Mouse (Mus musculus) testis, postnatal 14 days (tissue): ENCODE measurements around the gene Nkapd1.
"Not testable (repeated sequence)": the region's sequence is repeated elsewhere in the genome, so short reads cannot be mapped to it uniquely, and the experiment has no call there.

ENCODE experiments used
- DNase-seq: peaks from one replicate; pipeline ENCODE4 v3.0.0; 2021; ENCODE audit warnings: low spot score

The Nkapd1 gene

DNA sequence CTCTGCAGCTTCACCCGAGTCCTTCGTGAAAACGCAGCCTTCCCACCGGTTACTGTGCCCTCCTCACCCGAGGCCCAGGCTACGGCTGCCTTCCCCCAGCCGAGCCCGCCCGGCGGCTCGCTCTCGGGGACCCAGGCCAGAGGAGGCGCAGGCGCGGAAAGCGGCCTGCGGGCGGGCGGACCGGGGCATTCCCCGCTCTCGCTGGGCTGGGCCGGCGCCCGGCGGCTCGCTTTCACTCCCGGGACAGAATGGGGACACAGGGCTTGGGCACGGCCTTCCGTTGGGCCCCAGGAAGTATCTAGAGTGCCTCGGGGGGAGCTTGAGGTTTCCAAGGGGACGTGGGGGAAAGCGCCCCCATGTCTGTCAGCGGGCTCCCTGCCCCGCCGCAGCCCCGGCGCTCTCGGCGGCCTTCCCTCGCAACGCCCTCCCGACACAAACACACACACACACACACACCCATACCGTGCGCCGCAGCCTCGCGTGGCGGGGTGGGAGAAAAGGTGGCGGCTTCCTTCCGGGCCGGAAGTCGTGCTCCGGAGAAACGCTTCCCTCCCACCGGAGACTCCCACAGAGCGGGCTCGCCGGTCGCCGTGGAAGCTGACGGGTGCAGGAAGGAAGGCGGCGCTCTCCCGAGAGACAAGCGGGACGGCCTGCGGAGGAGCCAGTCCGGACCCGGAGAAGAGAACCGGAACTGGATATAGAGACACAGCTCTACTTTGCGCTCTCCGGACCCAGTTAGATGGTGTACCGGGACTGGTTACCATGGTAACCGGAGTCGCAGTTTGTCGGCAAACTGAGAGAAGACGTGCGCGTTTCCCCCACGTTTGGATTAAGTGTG lies at the start of gene Nkapd1, which contains the start of gene Pih1d2:
TSS of gene Nkapd1 (minus strand) at position 699 of the 838 bp plus-strand sequence.
TSS of gene Pih1d2 (plus strand) at position 556 of the 838 bp plus-strand sequence.
- peak; percentile 90 for DNase-seq

DNA sequence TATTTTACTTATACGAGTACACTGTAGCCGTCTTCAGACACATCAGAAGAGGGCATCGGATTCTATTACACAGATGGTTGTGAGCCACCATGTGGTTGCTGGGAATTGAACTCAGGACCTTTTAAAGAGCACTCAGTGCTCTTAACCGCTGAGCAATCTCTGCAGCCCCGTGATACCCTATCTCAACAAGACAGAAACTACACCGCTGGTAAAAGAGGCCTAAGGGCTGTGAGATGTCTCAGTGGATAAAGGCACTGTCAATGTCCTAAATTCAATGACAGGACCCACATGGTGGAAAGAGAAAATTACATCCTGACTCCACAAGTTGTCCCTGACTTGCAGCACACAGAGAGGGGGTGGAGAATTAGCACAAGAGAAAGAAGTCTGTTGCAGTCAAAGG lies 49.2 kb upstream of the Nkapd1 start:
- no peak for DNase-seq

DNA sequence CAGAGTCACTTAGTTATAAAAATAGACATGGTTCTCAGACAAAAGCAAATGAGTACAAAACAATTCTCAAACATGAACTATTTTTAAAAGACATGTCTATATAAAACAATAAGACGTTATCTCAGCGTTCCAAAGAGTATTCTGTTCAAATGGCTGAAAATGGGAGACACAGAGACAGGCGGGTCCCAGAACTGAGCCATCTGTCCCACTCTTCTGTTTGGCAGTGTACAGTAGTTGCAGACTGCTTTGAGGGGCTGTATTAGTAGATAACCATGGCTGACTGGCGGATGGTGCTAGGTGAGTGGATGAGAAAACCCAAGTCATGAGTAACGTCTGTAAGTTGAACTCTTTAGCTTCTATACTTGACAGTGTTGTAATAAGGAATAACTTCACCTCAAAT lies 47.6 kb upstream of the Nkapd1 start:
- DNase-seq = no peak

DNA sequence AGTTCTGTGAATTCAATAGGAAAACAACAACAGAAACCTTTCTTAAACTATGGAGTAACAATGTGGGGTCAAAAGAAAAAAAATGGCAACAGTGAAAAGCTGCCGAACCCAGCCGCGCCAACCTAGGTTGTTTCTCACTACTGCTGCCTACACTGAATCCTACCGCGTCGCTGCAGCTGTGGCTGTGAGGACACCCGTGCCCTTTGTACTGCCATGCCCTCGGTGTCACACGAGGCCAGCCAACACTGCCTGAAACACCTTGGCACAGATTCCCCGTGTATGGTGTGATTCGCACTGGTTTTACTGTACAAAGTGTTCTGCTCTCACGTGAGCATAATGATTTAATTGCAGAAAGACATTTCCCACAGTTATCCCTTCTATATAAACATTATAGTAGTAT lies 43.2 kb upstream of the Nkapd1 start:
- DNase-seq = peak; percentile 50

DNA sequence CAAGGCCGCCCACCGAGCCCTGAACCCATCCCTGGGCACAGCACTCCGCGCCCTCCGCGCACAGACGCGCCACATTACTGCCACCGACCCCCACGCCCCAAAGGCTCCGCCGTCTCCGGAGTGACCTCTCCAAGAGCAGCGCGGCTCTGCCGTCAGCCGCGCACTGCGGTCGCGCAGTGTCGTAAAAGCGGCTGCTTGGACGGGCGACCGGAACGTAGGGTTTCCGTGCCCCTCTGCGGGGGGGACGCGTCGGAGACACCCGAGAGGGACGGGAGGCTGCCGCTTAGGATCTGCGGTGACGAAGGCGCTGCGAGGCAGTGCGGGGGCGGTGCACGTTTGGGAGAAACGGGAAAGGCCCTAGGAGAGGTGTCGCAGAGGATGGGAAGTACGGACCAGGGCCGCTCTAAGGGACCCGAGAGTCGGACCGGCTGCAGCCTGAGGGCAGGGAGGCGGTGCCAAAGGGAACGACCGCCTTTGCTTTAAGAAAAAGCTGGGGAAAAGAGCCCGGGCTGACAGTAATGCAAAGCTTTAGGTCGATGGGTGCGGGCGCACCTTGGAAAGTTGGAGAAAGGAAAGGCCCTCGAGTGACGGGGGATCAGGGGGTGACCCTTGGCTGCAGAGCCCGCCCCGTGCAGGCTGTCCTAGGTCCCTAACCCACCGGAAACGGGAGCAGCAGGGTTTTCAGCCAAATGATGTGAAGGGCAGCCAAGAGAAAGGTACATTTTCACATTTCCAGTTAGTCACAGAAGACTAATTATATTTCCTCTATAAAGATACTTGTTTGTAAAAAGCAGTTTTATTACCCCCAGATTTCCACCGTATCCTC lies 42.3 kb upstream of the Nkapd1 start, which contains the start of gene Dlat:
TSS of gene Dlat (minus strand) at position 389 of the 826 bp plus-strand sequence.
- DNase-seq = peak; percentile 89

DNA sequence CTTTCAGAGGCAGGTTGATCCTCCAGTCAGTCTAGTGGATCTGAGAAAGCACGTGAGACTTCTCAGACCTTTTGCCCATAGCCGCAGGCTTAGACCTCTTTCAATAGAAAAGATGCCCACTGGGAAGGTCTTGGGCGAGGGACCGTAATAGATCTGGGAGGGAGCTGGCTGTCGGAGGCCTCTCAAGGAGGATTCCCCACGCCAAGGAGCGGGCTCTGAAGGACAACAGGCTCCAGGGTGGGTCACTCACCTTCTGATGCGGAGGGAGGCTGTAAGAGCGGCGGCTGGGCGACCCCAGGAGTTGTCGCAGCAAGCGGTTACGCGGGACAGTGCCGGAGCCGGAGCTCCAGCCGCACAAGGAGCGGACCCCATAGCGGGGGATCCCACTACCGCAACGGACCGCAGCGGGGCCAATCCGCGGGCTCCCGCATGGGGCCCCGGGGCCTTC lies 41.7 kb upstream of the Nkapd1 start:
- no peak for DNase-seq

DNA sequence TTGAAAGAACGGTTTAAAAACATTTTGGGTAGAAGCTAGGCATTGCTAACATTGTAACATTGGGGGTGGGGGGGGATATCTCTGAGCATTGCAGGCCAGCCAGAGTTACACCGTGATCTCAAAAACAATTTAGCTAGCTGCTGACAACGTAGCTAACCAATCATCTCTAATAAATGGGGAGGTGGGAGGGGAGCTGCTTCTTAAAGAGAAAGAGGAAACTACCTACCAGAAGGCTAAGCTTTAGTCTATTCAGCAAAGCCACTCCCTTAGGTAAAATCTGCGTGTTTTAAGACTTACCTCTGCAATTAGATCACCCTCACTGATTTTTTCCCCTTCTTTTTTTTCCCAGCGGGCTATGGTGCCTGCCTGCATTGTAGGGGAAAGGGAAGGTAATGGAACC lies 41.1 kb upstream of the Nkapd1 start:
- no peak for DNase-seq

DNA sequence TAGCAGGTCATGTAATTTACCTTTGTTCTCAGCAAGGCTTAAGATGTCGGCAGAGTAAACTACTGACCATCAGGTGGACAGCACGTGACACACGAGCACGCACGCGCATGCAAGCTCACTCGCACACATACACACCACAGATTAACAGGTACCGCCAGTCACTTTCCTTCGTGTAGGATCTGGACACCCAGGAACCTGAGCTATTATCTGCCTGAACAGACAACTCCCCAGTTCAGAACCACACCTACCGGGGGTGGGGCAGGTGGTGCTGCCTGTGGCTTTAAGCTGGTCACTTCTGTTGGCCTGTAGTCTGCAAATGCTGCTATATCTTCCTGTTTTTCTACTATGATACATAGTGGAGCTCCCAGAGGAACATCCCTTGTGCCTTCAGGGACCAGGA lies 33.2 kb upstream of the Nkapd1 start:
- no peak for DNase-seq

DNA sequence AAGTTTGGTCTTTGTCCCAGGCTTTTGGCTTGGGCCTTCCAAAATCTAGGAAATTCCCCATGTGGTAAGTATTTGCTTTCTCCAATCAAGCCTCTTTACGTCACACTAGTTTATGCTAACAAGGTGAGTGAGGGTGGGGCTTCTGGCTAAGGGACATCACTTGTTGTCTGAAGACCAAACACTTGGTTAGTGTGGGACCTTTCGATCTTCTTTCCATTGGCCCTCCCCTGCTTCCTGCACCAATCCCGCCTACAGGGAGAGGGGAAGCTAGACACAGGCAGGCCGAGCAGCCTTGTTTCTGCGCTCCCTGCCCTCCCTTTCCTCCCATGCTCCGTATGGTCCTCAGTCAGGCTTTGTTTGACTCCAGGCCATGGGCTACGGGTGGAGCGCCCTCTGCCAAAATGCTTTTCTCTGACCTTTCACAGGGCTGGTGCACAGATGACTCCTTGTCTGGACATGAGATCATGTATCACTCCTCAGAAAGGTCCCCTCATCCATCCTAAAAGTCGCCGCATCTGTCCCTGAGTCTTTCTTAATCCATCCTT lies 29.6 kb upstream of the Nkapd1 start:
- DNase-seq = no peak

DNA sequence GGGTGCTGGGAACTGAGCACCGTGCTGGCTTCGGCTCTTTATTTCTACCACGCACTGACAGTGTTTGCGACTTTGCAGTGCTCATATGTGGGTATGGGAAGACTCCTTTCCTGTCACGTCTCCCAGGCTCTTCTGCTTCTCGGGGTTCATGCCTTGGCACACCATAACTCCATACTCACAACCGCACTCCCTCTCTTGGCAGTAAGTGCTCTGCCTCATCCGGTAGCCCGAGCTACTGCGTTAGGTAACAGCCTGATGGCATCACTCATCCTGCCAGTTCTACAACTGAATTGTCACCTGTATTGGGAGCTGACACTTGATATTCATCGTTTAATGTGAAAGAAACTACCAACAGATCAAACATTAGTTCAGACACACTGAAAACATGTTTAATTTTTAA lies 17.0 kb upstream of the Nkapd1 start:
- no peak for DNase-seq

DNA sequence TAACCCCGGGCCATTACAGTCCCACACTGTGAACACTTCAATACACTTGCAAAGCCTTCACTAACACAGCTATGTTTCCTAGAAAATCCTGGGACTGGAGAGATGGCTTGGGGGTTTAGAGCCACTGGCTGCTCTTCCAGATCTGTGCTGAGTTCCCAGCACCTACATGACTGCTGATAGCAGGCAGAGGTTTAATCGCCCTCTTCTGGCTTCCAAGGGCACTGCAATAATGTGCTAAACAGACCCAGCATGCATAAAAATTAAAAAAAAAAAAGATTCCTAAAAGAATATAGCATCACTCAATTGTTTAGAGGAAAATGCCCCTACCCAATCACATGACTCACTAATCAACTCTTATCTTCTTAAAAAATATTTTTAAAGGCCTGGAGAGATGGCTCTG lies 15.8 kb upstream of the Nkapd1 start:
- DNase-seq = no peak

DNA sequence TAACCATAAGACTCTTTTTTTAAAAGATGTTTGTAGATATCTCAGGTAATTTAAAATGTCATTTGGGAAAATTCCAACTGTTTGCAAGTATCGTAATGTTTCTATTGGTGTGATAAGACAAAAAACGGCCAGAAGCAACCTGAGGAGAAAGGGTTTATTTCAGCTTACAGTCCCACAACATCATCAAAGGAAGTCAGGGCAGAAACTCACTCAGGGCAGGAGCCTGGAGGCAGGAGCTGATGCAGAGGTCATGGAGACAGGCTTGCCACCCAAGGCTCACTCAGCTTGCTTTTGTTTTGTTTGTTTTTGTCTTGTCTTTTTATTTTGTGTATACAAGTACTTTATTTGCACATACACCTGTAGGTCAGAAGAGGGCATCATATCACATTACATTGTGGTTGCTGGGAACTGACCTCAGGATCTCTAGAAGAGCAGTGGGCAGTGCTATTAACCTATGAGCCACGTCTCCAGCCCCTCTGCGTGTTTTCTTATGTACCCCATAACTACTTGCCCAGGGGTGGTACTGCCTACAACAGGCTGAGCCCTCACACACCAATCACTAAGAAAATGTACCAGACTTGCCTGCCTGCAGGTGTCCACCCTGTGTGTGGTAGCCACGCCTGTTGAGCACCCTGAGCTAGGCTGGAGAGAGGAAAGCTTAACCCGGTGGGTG lies 14.9 kb upstream of the Nkapd1 start:
- DNase-seq = no peak

DNA sequence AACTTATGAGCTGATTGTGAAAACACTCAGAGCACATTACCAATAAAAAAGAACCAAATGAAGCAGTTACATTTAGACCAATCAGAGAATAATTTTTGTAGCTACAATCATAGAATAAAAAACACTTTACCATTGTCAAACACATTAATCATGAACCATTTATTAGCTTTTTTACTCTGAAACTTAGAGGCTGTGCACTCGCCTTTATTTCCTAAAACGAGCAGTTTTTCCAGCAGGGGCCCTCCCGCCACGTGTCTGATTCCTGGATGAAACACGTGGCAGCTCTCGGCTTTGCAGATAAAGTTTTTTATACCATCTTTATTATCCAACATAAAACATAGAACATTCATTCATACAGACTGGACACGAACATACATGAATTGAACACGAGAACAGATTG lies 13.6 kb upstream of the Nkapd1 start:
- not testable (repeated sequence) for DNase-seq

DNA sequence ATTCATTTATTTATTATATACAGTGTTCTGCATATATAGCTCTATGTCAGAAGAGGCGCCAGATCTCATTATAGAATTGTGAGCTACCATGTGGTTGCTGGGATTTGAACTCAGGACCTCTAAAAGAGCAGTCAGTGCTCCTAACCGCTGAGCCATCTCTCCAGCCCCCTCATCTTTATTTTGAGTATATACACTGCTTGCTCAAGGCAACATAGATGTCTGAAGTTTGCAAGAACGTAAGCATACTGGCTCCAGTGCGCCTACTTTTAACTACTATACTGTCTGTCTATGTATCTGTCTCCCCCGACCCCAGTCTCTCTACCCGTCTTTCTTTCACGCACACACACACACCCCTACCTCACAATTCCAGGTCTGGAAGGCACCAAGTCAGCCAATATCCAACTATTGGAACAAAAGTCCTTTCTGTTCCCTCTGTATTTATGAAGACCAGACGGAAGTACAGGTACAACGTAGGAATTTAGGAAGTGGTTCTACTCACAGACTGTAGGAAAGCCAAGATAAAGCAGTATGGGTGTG lies 598 bp upstream of the Nkapd1 start:
- DNase-seq = no peak

DNA sequence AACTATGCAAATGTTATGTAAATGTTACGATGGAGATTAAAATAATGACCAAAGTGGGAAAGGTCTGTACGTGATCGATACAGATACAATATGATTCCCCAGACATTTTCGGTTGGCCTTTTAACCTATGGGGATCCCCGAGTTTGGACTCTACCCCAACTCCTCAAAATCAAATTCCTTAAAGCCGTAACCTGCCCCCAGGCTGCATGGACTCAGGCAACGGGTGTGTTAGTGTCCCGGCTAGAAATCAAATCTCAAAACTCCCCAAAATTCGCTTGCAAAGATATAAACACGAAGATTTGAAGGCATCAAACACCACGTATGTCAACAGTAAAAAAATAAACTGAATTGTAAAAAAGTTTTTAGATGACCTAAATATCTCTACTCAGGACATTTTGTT lies 1.1 kb downstream of the Nkapd1 start:
- no peak for DNase-seq

DNA sequence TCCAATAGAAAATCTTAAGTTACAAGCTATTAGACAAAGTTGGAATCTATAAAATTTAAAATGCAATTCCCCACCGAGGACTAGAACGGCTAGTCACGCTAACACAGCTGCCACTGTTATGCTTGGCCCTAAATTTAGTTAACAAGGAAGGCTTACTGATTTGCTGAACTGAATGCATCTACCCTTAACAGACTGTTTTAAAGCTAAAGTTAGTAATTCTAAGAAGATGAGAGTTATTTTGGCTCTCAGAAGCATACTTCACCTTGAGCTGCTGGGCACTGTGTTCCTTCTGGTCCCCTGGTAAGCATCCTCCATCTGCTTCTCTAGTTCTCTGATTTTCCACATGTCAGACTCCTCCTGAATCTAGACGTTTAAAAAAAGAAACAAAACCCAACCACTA lies 5.1 kb downstream of the Nkapd1 start:
- no peak for DNase-seq

DNA sequence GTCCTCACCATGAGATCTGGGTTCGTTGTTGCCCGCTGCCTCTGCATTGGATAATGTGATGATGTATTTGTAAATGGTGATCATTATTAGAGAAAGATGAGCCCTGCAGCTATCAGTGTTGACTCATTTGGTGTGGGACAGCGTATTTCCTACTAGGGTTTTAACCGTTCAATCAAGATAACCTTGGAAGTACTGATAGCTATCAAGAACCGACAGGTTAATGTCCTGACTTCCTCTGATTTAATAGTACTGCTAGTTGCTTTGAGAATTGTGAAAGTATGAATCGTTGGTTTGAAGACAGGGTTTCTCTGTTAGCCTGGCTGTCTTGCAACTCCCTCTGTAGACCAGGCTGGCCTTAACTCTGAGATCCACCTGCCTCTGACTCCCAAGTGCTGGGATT lies 12.9 kb downstream of the Nkapd1 start:
- DNase-seq = no peak

DNA sequence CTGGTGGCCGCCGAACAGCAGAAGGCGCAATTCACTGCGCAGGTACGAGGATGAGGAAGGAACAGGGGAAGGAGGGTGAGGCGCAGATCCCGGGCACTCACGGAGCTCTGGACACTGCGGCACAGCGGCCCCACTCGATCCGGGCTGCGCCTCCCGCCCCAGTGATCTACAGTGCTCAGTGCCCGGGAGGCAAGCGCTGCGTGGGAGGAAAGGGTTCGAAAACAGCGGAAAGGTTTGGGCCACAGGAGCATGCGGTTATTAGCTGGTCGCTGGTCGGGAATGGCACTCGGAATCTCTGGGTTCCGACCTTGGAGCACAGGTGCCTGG lies 13.3 kb downstream of the Nkapd1 start:
- DNase-seq = no peak

DNA sequence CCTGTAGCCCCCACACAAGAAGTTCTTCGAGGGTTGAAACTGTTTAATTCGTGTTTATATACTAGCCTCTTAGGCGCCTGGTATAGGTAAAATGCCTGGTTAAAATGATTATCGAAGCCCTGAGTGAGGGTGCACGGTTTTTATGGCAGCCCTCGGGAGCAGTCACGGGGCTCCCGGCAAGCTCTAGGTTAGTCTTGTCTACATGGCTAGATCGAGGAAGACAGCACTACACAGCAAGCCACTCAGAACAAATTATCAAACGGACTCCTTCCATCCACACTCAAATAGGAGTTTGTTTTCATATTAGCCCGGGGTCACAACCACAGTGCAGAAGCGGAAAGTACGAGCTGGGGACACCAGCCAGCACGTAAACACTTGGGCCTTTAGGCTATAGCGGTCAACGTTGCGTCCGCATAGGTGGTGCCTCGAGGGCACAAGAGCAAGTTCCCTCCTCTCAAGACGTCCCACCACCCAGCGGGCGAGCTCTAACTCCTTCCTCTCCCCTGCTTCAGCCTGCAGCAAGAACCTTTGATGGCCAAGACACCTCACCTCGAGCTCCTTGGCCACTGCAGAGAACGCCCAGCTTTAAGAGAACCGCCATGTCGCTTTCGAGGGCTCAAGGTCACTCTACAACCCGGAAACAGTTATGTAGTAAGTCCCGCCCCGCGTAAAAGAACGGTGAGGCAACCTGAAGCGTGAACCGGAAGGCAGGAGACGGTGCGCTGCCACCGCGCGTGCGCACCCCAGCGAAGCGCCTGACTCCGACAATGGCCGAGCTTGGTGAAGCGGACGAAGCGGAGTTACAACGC lies 13.9 kb downstream of the Nkapd1 start, which contains the start of the genes Sdhd and Timm8b:
TSS of gene Sdhd (minus strand) at position 624 of the 809 bp plus-strand sequence.
TSS of gene Timm8b (plus strand) at position 722 of the 809 bp plus-strand sequence.
- peak; percentile 94 for DNase-seq

DNA sequence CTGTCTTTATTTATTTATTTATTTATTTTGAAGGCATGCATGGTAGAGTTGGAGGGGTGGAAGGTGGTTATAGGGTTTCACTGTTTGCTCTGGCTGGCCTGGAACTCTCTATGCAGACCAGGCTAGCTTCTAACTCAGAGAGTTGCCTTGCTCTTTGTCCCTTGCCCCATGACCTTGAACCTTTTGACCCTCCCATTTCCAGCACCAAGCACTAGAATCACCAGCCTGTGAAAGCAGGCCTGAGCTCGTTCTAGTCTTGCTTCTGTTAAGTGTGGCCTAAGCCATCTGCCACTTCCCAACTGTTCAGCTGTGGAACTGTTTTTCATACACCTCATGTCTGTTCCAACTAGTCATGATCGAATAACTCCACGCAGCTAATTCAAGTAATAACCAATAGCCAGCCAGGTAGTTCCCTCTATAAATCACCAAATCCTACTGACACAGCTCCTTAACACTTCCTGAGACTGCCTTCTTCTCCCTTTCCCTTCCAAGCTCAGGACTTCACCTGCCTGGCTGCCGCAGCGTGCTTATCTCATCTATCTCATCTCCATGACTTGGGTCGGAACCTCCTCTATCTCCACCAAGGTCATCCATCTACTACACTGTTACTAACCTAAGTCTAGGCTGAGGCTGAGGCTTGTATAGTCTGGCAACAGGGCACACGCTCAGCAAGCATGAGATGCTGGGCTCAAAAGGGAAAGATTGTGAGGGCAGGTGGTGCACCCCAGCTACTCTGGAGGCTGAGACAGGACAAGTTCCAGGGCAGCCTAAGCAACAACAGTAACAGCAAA lies 15.0 kb downstream of the Nkapd1 start:
- DNase-seq = no peak
